Mouse (Mus musculus): ENCODE data around the gene Prkd3. TPM values are rescaled to one million over a fixed set of nuclear protein-coding genes. Genes with fewer than 3 reads are reported as not detected.

The Prkd3 gene
- total and polyA plus RNA-seq, 3 experiments = 4.8 to 5.7 TPM; not detected in 1

GRCm38 (mm10) chr17:78994382-78994781 lies 26.2 kb downstream of the Prkd3 start:
- Histone ChIP-seq H3K9me3 (replicated peaks; ENCODE audit: insufficient read depth, low read length) (no peaks in the 10 kb centered on the region), H3K36me3 (ENCODE audit: control insufficient read depth in 1 of 2, insufficient read depth in 2 of 2, low read length in 2 of 2) (no peaks in the 10 kb centered on the region; a peak in 1 of 4 replicates)
- no peak for TF ChIP-seq NRF1 (IDR thresholded peaks at IDR 0.05; ENCODE audit: insufficient read depth, low read depth, low read length, poor library complexity, severe bottlenecking)
- TF ChIP-seq E2F4 (IDR thresholded peaks at IDR 0.05; ENCODE audit: borderline replicate concordance, low read depth, low read length) = no peak
- TF ChIP-seq EP300 (IDR thresholded peaks at IDR 0.05; ENCODE audit: low read depth in 1 of 2, low read length in 2 of 2) = no peak
- no peak for TF ChIP-seq POLR2AphosphoS5 (IDR thresholded peaks at IDR 0.05; ENCODE audit: borderline replicate concordance, low read depth, low read length)
- TF ChIP-seq MXI1 (IDR thresholded peaks at IDR 0.05; ENCODE audit: low read depth, low read length) = no peak
- TF ChIP-seq UBTF (IDR thresholded peaks at IDR 0.05; ENCODE audit: borderline replicate concordance, insufficient read depth, low read depth, low read length) = no peak
- no peak for TF ChIP-seq POLR2A (IDR thresholded peaks at IDR 0.05; ENCODE audit: control insufficient read depth in 1 of 2, insufficient read depth in 1 of 2, low read depth in 1 of 2, low read length in 2 of 2, poor library complexity in 1 of 2)
- TF ChIP-seq SIN3A (IDR thresholded peaks at IDR 0.05; ENCODE audit: low read length) = no peak
- no peak for TF ChIP-seq SMC3 (IDR thresholded peaks at IDR 0.05; ENCODE audit: low read depth, low read length)

GRCm38 (mm10) chr17:78993670-78994069 lies 26.9 kb downstream of the Prkd3 start:
- no peaks in the 10 kb centered on the region for H3K9me3 ChIP-seq (replicated peaks; ENCODE audit: insufficient read depth, low read length)
- no peak overlapping the region for H3K9ac ChIP-seq (ENCODE audit: control insufficient read depth, low read depth, low read length, poor library complexity, severe bottlenecking)
- H3K36me3 ChIP-seq (ENCODE audit: control insufficient read depth in 1 of 2, insufficient read depth in 2 of 2, low read length in 2 of 2) = no peaks in the 10 kb centered on the region; a peak in 1 of 4 replicates
- no peak overlapping the region for H3K27ac ChIP-seq (ENCODE audit: control insufficient read depth, low read depth, low read length)
- no peak overlapping the region for H3K4me3 ChIP-seq (ENCODE audit: control insufficient read depth in 1 of 2, insufficient read depth in 1 of 2, low read depth in 2 of 2, low read length in 2 of 2)
- no peak for TF ChIP-seq MXI1 (IDR thresholded peaks at IDR 0.05; ENCODE audit: low read depth, low read length)
- TF ChIP-seq ZC3H11A (IDR thresholded peaks at IDR 0.05; ENCODE audit: low read depth, low read length) = no peak
- TF ChIP-seq TCF12 (IDR thresholded peaks at IDR 0.05; ENCODE audit: low read depth, low read length) = no peak
- TF ChIP-seq MEF2A (IDR thresholded peaks at IDR 0.05; ENCODE audit: extremely low read depth, insufficient replicate concordance, low read depth, low read length, poor library complexity, severe bottlenecking) = no peak
- TF ChIP-seq E2F4 (IDR thresholded peaks at IDR 0.05; ENCODE audit: borderline replicate concordance, low read depth, low read length) = no peak
- no peak for TF ChIP-seq MYB (IDR thresholded peaks at IDR 0.05; ENCODE audit: low read depth, low read length)
- TF ChIP-seq NRF1 (IDR thresholded peaks at IDR 0.05; ENCODE audit: insufficient read depth, low read depth, low read length, poor library complexity, severe bottlenecking) = no peak
- TF ChIP-seq MAX (IDR thresholded peaks at IDR 0.05; ENCODE audit: low read length) = no peak
- no peaks in the 10 kb centered on the region for H3K4me1 ChIP-seq (ENCODE audit: control insufficient read depth in 1 of 2, insufficient read depth in 2 of 2, low read length in 2 of 2)
- H3K27me3 ChIP-seq (ENCODE audit: control insufficient read depth in 1 of 2, insufficient read depth in 2 of 2, low read length in 2 of 2) = peaks cover 0 to 1% of the 10 kb centered on the region in 2 experiments; a peak in 1 of 4 replicates
- DNase-seq (ENCODE audit: low read depth, low spot score) = no peak
- H3K79me2 ChIP-seq (ENCODE audit: control insufficient read depth, insufficient read depth, low read length, poor library complexity) = no peaks in the 10 kb centered on the region

More at GRCm38 (mm10) chr17:78994382-78994781, 26.2 kb downstream of the Prkd3 start:
- Histone ChIP-seq H3K9ac (ENCODE audit: control insufficient read depth, low read depth, low read length, poor library complexity, severe bottlenecking) (no peak overlapping the region), H3K79me2 (ENCODE audit: control insufficient read depth, insufficient read depth, low read length, poor library complexity) (no peaks in the 10 kb centered on the region), H3K27ac (ENCODE audit: control insufficient read depth, low read depth, low read length) (no peak overlapping the region), H3K4me1 (ENCODE audit: control insufficient read depth in 1 of 2, insufficient read depth in 2 of 2, low read length in 2 of 2) (no peaks in the 10 kb centered on the region), H3K27me3 (ENCODE audit: control insufficient read depth in 1 of 2, insufficient read depth in 2 of 2, low read length in 2 of 2) (peaks cover 0 to 1% of the 10 kb centered on the region in 2 experiments; a peak in 1 of 4 replicates), H3K4me3 (ENCODE audit: control insufficient read depth in 1 of 2, insufficient read depth in 1 of 2, low read depth in 2 of 2, low read length in 2 of 2) (no peak overlapping the region)
- DNase-seq (ENCODE audit: low read depth, low spot score) = no peak
